ENCODE assay signal across 16 mouse cellular contexts in the genomic region with DNA sequence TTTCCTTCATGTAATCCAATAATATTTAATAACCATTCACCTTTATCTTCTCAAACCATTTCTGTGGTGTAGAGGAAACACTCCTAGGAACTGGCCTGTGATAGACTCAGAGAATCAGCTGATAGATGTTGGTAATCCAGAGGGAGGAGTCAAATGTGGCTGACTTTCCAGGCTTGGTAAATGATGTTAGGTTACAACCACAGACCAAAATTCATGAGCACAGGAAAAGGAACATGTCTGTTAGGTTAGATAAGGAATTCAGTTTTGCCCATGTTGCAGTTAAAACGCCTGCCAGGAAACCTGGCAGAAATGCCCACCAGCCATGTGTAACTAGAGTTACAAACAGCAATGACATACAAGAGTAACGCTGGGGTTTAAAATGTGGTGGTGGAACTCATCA. TPM values are rescaled to one million over a fixed set of nuclear protein-coding genes. Genes with fewer than 3 reads are reported as not detected.
"Had no signal": no experiment of that assay in that cellular context is flagged by ENCODE, and none has a peak within 500 bp of the region (broad histone marks: within the 10 kb centered on the region; RNA-seq: fewer than 3 reads in every experiment).

No protein-coding gene starts in this region.

- ATAC-seq: midbrain, embryonic 15.5 days had no signal

- H3K27me3 ChIP-seq: midbrain, embryonic 15.5 days; neural tube, embryonic 12.5 days had no signal

- H3K9me3 ChIP-seq: limb, embryonic 10.5 days; midbrain, embryonic 15.5 days; neural tube, embryonic 12.5 days had no signal

- H3K27ac ChIP-seq: layer of hippocampus, adult 2 months; limb, embryonic 10.5 days; midbrain, embryonic 15.5 days; neural tube, embryonic 12.5 days had no signal

- H3K9ac ChIP-seq: midbrain, embryonic 15.5 days; neural tube, embryonic 12.5 days had no signal

- H3K4me1 ChIP-seq: limb, embryonic 10.5 days; midbrain, embryonic 15.5 days; neural tube, embryonic 12.5 days had no signal

- DNase-seq: kidney, adult 18-20 months; kidney, postnatal 10 days; kidney, postnatal 4 days; lung, adult 18-20 months; retina, postnatal 1 day; right cerebral cortex, postnatal 4 days; spleen, adult 18-20 months; thymus, adult 18-20 months; thymus, postnatal 36 days had no signal

- H3K4me3 ChIP-seq: layer of hippocampus, adult 2 months; limb, embryonic 10.5 days; midbrain, embryonic 15.5 days; neural tube, embryonic 12.5 days had no signal

- H3K4me2 ChIP-seq: midbrain, embryonic 11.5 days; midbrain, embryonic 15.5 days; neural tube, embryonic 12.5 days had no signal

- H3K36me3 ChIP-seq: limb, embryonic 10.5 days; midbrain, embryonic 15.5 days; neural tube, embryonic 12.5 days had no signal

RNA-seq across cellular contexts. Expression of a gene that starts 6.2 kb away (rescaled TPM):
- total RNA-seq: monocyte, adult 5-6 weeks; neutrophil, adult 5-6 weeks had no signal
